Mouse (Mus musculus): Measurements from ENCODE around the gene Upk2.

GRCm38 (mm10) chr9:44450387-44450786 lies 4.4 kb downstream of the Upk2 start:
- TF ChIP-seq CTCF (IDR thresholded peaks at IDR 0.05; ENCODE audit: low read depth, low read length): no peak
- TF ChIP-seq POLR2A (IDR thresholded peaks at IDR 0.05; ENCODE audit: extremely low read depth, insufficient read depth, low read length): no peak

All from liver, adult 2 months (tissue).